Mouse (Mus musculus): ENCODE measurements around the gene Tekt4.

- no peak for TF ChIP-seq HCFC1 (IDR thresholded peaks at IDR 0.05; ENCODE audit: borderline replicate concordance, insufficient read depth, low read length)
- no peak for TF ChIP-seq ZNF384 (IDR thresholded peaks at IDR 0.05; ENCODE audit: low read depth, low read length)
- no peak for TF ChIP-seq MAFK (IDR thresholded peaks at IDR 0.05; ENCODE audit: insufficient read depth, low read depth, low read length)
Measured at GRCm38 (mm10) chr17:25510074-25510830, 55.8 kb downstream of the Tekt4 start.
